Mouse (Mus musculus): ENCODE data around the gene Car15.

Gene Car15

GRCm38 (mm10) chr16:17833321-17833680 is 4.9 kb downstream of the Car15 start:
- peak; percentile 58 to 59 for DNase-seq

- DNase-seq: no peak
Observed at GRCm38 (mm10) chr16:17832821-17833220, 5.3 kb downstream of the Car15 start, which contains the start of gene B830017H08Rik. Gene B830017H08Rik, plus strand, starts transcription at chr16:17833121.

GRCm38 (mm10) chr16:17831781-17832180 is 6.4 kb downstream of the Car15 start:
- DNase-seq: no peak

DNA sequence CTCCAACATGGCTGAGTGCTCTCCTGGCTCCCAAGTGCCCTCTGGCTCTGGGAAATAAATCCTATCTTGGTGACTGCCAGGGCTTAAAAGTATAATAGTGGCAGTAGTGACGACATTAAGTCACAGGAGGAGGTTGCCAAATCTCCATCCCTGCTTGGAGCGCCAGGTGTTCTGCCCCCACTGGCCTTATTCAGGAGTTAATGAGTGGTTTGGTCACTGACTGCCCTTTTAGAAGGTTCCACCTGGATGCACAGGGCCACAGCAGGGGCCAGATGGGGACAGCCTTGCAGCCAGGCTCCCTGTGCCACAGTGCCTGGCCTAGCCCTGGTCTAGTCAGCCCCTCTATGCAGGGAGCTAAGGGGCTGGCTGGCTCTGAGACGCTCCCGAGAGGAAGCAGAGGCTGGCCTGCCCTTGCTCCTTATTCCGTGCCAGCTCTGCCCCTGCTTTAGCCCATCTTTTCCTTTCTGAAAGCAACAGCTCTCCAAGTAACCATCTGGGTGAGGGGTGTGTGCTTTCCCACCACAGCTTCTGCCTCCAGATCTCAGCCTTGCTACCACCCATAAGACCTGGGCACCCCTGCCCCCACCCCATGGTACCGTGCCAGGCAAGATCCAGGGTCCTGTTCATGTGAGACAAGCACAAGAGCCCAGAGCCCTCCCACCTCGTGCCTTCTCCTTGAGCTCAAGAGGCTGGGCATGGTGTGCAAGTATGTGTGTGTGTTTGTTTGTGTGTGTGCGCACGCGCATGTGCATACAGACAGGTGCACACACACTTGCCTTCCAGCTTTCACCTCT is 7.6 kb downstream of the Car15 start:
- no peak for DNase-seq

DNA sequence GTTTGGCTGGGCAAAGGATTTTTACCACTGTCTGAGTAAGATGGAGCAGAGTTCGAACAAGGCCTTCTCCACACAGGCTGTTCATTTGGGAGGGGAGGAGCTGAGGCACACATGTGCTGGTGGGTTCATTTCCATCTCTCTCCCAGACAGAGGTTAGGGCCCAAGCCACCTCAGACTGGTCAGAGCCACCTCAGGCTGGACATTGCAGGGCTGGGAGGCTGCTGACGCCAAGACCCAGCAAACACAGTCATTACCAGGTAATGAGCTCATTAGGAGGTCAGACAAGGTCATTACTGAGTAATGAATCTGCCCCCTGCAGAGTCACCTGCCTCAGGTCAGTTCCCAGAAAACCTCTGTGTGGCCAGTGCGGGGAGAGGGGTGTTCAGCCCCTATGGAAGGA is 9.3 kb downstream of the Car15 start:
- no peak for DNase-seq

DNA sequence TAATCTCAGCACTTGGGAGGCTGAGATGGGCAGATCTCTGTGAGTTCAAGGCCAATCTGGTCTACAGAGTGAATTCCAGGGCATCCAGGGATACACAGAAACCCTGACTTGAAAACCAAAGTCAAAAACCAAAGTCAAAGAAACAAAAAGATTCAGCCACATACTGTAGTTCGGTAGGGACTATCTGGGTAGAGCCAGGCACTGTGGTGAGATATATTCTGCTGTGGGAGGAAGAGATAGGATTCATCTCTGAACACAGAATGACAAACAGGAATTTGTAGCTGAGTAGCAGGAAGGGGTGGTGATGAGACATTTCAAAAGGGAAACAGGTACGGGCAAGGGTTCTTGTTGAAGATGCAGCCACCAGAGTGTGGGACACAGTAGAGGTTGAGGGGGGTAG is 9.9 kb downstream of the Car15 start:
- no peak for DNase-seq

- peak; percentile 57 to 67 for DNase-seq
Observed at GRCm38 (mm10) chr16:17826500-17826899, 11.7 kb downstream of the Car15 start.

DNA sequence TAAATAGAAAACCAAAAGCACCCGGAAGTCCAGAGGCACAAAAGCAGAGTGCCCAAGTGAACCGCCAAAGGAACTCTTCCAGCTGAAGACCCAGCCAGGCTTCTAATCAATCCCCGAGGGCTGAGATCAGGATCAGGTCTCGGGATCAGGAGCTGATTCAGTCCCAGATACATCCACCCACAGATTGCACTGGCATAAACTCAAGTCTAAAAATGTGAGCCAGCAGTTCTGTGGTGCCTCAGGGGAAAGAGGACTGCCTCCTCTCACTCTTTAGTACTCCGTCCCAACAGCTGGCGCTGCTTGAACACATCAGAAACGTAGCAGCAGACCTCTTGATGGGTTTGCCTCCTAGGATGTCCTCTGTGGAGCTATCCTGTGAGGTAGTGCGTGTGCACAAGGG is 21.6 kb downstream of the Car15 start:
- no peak for DNase-seq

DNA sequence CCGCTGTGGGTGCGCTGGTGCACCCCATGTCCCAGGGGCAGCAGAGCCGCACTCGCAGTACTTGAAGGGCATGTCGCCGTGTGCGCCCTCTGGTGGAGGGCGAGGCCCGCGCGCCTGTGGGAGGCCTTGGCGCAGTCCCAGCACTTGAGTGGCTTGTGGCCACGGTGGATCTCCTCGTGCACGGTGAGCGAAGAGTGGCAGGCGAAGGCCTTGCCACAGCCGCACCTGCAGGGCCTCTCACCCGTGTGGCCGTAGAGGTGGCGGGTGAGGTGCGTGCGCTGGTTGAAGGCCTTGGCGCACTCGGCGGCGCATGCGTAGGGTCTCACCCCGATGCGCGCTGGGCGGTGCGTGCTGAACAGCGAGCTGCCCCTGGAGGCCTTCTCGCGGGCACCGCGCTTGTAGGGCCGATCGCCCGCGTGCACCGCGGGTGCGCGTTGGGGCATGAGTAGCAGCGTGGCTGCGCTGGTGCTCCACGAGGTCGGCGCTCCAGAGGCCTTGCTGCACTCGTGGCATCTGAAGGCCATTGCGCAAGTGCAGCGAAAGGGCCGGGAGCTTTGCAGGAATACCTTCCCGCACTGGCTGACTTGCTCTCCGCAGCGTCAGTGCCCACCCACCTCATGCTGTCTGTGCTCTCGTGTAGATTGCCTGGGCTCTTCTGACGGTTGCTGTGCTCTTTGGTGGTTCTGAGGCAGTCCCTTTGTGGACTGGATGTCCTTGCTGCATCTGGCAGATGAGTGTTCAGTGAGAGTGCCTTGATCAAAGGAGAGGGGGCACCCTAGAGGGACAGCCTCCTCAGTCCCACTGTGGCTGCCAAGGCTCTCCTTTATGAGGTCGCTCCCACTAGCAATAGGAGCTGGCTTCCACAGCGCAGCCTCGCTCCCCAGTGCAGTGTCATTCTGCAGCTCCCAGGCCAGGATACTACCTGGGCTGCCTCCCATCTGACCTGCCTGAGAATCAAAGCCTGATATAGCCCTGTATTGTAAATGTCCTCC is 22.5 kb downstream of the Car15 start:
- DNase-seq: peak; percentile 63 to 66

DNA sequence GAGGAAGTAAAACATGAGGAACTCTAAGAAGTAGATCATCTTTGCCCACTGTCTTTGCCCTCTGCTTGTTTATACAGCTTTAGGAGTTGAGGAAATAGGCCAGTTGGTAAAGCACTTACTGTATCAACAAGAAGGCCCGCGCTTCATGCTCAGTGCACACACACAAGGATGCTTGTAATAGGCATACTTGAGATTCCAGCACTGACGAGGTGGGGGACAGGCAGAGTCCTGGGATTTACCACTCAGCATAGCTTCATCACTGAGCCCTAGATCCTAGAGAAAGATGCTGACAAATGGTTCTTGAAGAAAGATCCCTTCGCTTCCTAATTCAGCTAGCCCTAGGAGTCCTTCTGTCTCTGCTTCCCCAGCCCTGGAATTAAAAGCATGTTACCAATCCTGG is 25.0 kb downstream of the Car15 start:
- no peak for DNase-seq

DNA sequence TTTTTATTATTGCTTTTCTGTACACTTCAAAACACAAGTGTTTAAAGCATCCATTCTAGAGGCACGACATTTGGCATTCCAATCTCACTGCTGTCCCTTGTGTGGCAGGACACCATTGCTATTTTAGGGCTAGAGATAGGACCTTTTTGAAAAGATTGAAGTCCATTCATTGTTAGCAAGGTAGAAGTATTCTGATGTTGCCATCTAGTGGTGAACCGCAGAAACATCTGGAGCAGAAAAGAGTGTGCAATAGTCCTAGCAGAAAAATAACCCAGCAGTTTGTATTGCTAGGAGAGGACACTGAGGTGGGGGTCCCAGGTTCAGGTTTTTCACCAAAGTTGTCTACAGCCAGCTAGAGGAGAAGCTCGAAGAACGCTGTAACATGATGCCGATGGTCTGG is 26.0 kb downstream of the Car15 start:
- DNase-seq: no peak

GRCm38 (mm10) chr16:17809711-17810110 is 28.5 kb downstream of the Car15 start:
- DNase-seq: no peak

GRCm38 (mm10) chr16:17809125-17809524 is 29.0 kb downstream of the Car15 start:
- no peak for DNase-seq

DNA sequence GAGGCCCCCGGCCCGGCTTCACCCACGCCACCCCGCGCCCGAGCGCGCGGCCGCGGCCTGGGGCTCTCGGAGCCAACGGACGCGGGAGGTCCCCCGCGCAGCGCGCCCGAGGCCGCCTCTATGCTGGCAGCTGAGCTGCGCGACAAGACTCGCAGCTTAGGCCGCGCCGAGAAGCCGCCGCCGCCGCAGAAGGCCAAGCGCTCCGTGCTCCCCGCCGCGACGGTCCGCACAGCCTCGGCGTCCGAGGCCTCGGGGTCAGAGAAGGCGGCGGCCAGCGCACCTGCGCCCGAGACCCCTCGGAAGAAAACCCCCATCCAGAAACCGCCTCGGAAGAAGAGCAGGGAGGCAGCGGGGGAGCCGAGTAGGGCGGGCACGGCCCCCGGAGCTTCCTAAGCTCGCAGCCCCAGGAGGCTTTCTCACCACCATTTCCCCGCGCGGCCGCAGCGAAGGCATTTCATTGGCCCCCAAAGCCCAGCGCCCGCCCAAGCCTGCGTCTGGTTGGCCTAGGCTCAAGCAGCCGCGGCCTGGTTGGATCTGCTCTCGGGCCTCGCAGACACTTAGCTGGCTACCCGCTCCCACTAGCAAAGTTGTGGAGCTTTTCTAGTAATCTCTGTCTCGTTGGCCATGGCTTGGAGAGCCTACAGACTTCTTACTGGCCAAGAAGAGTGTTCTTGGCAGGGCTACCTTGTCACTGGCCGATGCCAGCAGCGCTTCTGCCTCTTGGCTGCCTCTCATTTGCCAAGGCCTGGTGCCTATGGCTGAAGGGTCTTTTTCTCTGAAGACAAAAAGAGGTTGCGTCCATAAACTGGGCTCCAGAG is 30.8 kb downstream of the Car15 start:
- peak; percentile 81 to 86 for DNase-seq

- DNase-seq: peak; percentile 38 to 50
Observed at GRCm38 (mm10) chr16:17806581-17807191, 31.5 kb downstream of the Car15 start.

DNA sequence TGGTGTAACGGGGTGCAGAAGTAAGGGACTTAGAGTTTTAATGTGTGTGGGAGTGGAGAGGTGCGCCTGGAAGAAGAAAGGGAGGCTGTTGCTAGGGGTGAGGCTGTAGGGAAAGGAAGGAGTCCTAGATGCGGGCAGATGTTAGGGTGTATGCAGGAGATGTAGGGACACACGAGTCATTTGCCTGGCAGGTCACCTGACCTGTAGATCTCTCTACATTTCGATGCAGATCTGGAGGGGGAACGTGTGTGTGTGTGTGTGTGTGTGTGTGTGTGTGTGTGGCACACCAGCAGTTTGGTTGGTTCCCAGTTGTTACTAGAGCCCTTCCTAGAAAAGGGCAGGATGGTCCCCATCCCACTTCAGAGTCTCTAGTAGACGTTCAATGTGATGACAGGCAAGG is 33.2 kb downstream of the Car15 start:
- no peak for DNase-seq

GRCm38 (mm10) chr16:17804449-17804912 is 33.7 kb downstream of the Car15 start:
- DNase-seq: no peak

DNA sequence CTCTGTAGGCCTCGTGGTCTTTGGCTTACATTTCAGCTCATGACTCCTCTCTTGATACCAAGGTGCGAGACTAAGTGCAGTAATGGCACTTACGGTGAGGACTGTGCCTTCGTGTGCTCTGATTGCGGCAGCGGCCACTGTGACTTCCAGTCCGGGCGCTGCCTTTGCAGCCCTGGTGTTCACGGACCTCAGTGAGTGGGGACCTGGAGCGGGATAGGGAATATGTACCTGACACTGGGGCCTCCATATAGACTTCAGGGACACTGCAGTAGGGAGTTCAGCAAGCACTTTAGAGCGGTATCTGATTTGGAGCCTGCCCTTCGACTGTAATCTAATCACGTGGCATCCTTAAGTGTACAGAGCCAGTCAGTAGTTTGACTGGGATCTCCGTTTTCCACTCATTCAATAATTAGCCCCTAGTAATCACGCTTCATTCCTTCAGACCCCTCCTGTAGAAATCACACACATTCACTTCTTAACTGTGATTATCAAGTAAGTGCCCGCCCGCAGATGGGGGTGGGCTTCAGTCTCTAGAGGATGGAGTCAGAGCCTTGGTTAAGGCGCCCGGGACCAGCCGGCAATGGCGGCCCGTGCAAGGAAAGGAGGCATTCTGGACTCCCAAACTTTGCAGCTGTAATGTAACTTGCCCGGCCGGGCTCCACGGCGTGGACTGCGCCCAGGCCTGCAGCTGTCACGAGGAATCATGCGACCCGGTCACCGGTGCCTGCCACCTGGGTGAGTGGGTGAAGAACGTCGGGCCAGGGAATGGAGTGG is 34.3 kb downstream of the Car15 start:
- DNase-seq: no peak

GRCm38 (mm10) chr16:17802839-17803674 is 35.1 kb downstream of the Car15 start:
- peak; percentile 30 to 38 for DNase-seq

GRCm38 (mm10) chr16:17802456-17802838 is 35.7 kb downstream of the Car15 start:
- DNase-seq: no peak

Data from cerebellum, postnatal 36 days (tissue).